Mouse (Mus musculus) lung, adult 2 months (tissue): ENCODE measurements at regions not wholly inside any gene's neighbourhood (a gene's known extent, or its start where the extent isn't known, plus 50 kb on each side); places are given as distances from the start of the nearest gene placed in this dataset.

ENCODE experiments used
- CTCF ChIP-seq: fragments of 200-500 bp; IDR thresholded peaks from 2 replicates; pipeline ENCODE4 v1.5.1; 2011; ENCODE audit warnings: mild to moderate bottlenecking, low read length, control low read depth; ENCODE audit not compliant: insufficient read depth
- POLR2A ChIP-seq: fragments of 200-500 bp; IDR thresholded peaks from 2 replicates; pipeline ENCODE4 v1.6.1; 2011; ENCODE audit warnings: low read depth, mild to moderate bottlenecking, control low read depth, low read length, borderline replicate concordance; ENCODE audit errors: extremely low read depth

- TF ChIP-seq CTCF (no peak), POLR2A (no peak)
Measured at GRCm38 (mm10) chr12:25427911-25428642, 331.1 kb upstream of the Id2 start.
